Mouse (Mus musculus) cerebellum, adult 2 months (tissue): ENCODE measurements around the gene Atp2a1.

Experiments used
- CTCF ChIP-seq: fragments of 200-500 bp; IDR thresholded peaks from 2 replicates; pipeline ENCODE4 v1.5.1; 2011; ENCODE audit warnings: low read depth, mild to moderate bottlenecking, control low read depth, low read length, moderate library complexity, borderline replicate concordance; ENCODE audit not compliant: insufficient read depth
- POLR2A ChIP-seq: fragments of 200-500 bp; IDR thresholded peaks from 2 replicates; pipeline ENCODE4 v1.6.1; 2011; ENCODE audit warnings: low read length, control low read depth, borderline replicate concordance; ENCODE audit not compliant: insufficient read depth

GRCm38 (mm10) chr7:126482392-126482871 lies 19.5 kb upstream of the Atp2a1 start:
- TF ChIP-seq CTCF, result no peak
- TF ChIP-seq POLR2A, result peak; percentile 51; the same call in 1 of the 2 replicates
